9 mouse cellular contexts compared by ENCODE assay signal in genomic region chr1:50924838-50925355, GRCm38 (mm10). TPM values are rescaled to one million over a fixed set of nuclear protein-coding genes. Genes with fewer than 3 reads are reported as not detected.
A peak's percentile ranks its signal among the peaks of the same experiment; 100 is the strongest.
DNase-seq lines count a peak whose midpoint lies in the region; ATAC-seq and TF ChIP-seq lines count a peak whose summit lies in the region.
"Had no signal": no experiment of that assay in that cellular context is flagged by ENCODE, and none has a peak within 500 bp of the region (broad histone marks: within the 10 kb centered on the region; RNA-seq: fewer than 3 reads in every experiment).

No protein-coding gene starts in this region.

- WGBS in hindbrain, embryonic 16.5 days: 33% methylated on average over 5 of the region's 5 CpGs
- WGBS in midbrain, embryonic 14.5 days: 33% methylated on average over 5 of the region's 5 CpGs
- 48% methylated on average over 5 of the region's 5 CpGs for WGBS in intestine, embryonic 16.5 days

- no peaks in the 10 kb centered on the region for H3K36me3 ChIP-seq in hindbrain, embryonic 16.5 days (ENCODE audit: control insufficient read depth, insufficient read depth, low read length)
- H3K36me3 ChIP-seq in midbrain, embryonic 14.5 days (ENCODE audit: control insufficient read depth, insufficient read depth, low read length): no peaks in the 10 kb centered on the region
- H3K36me3 ChIP-seq in intestine, embryonic 16.5 days (ENCODE audit: control insufficient read depth, insufficient read depth, low read length): no peaks in the 10 kb centered on the region

- TF ChIP-seq POLR2A in cortical plate, adult 2 months (IDR thresholded peaks at IDR 0.05; ENCODE audit: extremely low read depth, insufficient read depth, low read length): peak; percentile 62

- H3K4me2 ChIP-seq in hindbrain, embryonic 16.5 days (ENCODE audit: low read length): peak overlapping the region; percentile 88
- H3K4me2 ChIP-seq in midbrain, embryonic 14.5 days (ENCODE audit: low read length): peak overlapping the region; percentile 93
- H3K4me2 ChIP-seq in intestine, embryonic 16.5 days (ENCODE audit: low read depth, low read length): no peak overlapping the region

- no peak for ATAC-seq in hindbrain, embryonic 16.5 days
- no peak for ATAC-seq in midbrain, embryonic 14.5 days (ENCODE audit: low FRiP score, low TSS enrichment)
- ATAC-seq in intestine, embryonic 16.5 days: no peak

- DNase-seq in brain, embryonic 18.5 days (ENCODE audit: low read depth, low spot score): peak; percentile 61
- peak; percentile 77 for DNase-seq in midbrain, embryonic 14.5 days
- no peak for DNase-seq in adrenal gland, postnatal 4 days (ENCODE audit: low spot score in 2 of 2)
- no peak for DNase-seq in lung, postnatal 36 days
- no peak for DNase-seq in urinary bladder, postnatal 25 days (ENCODE audit: low spot score)

- TF ChIP-seq CTCF in cortical plate, adult 2 months (IDR thresholded peaks at IDR 0.05; ENCODE audit: extremely low read depth, insufficient read depth, low read length): peak; percentile 60

- H3K27ac ChIP-seq in cortical plate, adult 2 months (ENCODE audit: insufficient read depth, low read length): peak overlapping the region; percentile 99
- peak overlapping the region; percentile 94 for H3K27ac ChIP-seq in hindbrain, embryonic 16.5 days (ENCODE audit: low read depth, low read length)
- H3K27ac ChIP-seq in midbrain, embryonic 14.5 days (replicated peaks; ENCODE audit: low read depth, low read length): peak overlapping the region; percentile 96
- H3K27ac ChIP-seq in intestine, embryonic 16.5 days (ENCODE audit: low read length): no peak overlapping the region
- H3K27ac ChIP-seq: liver, embryonic 14.5 days had no signal

- no peaks in the 10 kb centered on the region for H3K4me1 ChIP-seq in cortical plate, adult 2 months (ENCODE audit: control insufficient read depth, insufficient read depth, low read length)
- peaks cover 2% of the 10 kb centered on the region; the same call in 1 of the 2 replicates for H3K4me1 ChIP-seq in hindbrain, embryonic 16.5 days (ENCODE audit: control insufficient read depth, insufficient read depth, low read depth, low read length)
- H3K4me1 ChIP-seq in midbrain, embryonic 14.5 days (ENCODE audit: control insufficient read depth, insufficient read depth, low read length): 0 out of 2 replicates have a peak, but pooled peaks cover 11% of the 10 kb centered on the region
- H3K4me1 ChIP-seq in intestine, embryonic 16.5 days (ENCODE audit: control insufficient read depth, insufficient read depth, low read length): peaks cover 9% of the 10 kb centered on the region; the same call in 1 of the 2 replicates

- no peaks in the 10 kb centered on the region for H3K9me3 ChIP-seq in hindbrain, embryonic 16.5 days (ENCODE audit: control insufficient read depth, low read length)
- no peaks in the 10 kb centered on the region for H3K9me3 ChIP-seq in midbrain, embryonic 14.5 days (ENCODE audit: control insufficient read depth, low read length)
- no peaks in the 10 kb centered on the region for H3K9me3 ChIP-seq in intestine, embryonic 16.5 days (ENCODE audit: control insufficient read depth, low read length)

- peak overlapping the region; percentile 69 for H3K4me3 ChIP-seq in cortical plate, adult 2 months (ENCODE audit: insufficient read depth, low read length)
- peak overlapping the region; percentile 86 for H3K4me3 ChIP-seq in hindbrain, embryonic 16.5 days (ENCODE audit: low read length)
- peak overlapping the region; percentile 81 for H3K4me3 ChIP-seq in midbrain, embryonic 14.5 days (replicated peaks; ENCODE audit: low read depth, low read length)
- H3K4me3 ChIP-seq in intestine, embryonic 16.5 days (ENCODE audit: low read length): no peak overlapping the region

- H3K27me3 ChIP-seq in hindbrain, embryonic 16.5 days (replicated peaks; ENCODE audit: control insufficient read depth, insufficient read depth, low read length): no peaks in the 10 kb centered on the region
- H3K27me3 ChIP-seq in midbrain, embryonic 14.5 days (ENCODE audit: control insufficient read depth, insufficient read depth, low read length): no peaks in the 10 kb centered on the region
- peaks cover 5% of the 10 kb centered on the region; the same call in 1 of the 2 replicates for H3K27me3 ChIP-seq in intestine, embryonic 16.5 days (replicated peaks; ENCODE audit: control insufficient read depth, insufficient read depth, low read length)

- peak overlapping the region; percentile 67 for H3K9ac ChIP-seq in hindbrain, embryonic 16.5 days (ENCODE audit: low read depth, low read length)
- H3K9ac ChIP-seq in midbrain, embryonic 14.5 days (replicated peaks; ENCODE audit: low read length): peak overlapping the region; percentile 88
- no peak overlapping the region for H3K9ac ChIP-seq in intestine, embryonic 16.5 days (ENCODE audit: low read depth, low read length)
- H3K9ac ChIP-seq: liver, embryonic 14.5 days had no signal

RNA-seq across cellular contexts. Expression of gene Tmeff2, which starts 24.4 kb away (rescaled TPM):
- polyA plus RNA-seq in cortical plate, adult 2 months (2012; rRNA removed): 47.5 and 63.0 TPM in 2 replicates
- polyA plus RNA-seq in hindbrain, embryonic 16.5 days (2015; fragmentation: Nextera tagmentation; extraction: Ambion mirVana): 69.4 and 75.9 TPM in 2 replicates
- 72.0 and 81.0 TPM in 2 replicates for polyA plus RNA-seq in midbrain, embryonic 14.5 days (2014; fragmentation: Nextera tagmentation; extraction: Ambion mirVana)
- 10 to 100 TPM; 11.5 to 12.7 TPM for total RNA-seq in adrenal gland, postnatal 4 days (2021)
- polyA plus RNA-seq in intestine, embryonic 16.5 days (2015; fragmentation: Nextera tagmentation; extraction: Ambion mirVana): 9.9 and 10.7 TPM in 2 replicates

Comparison
In these comparisons a context has a peak if more than half of its experiments do, and no peak if none do; other contexts are left out.
1. DNase-seq: peak in brain, embryonic 18.5 days (single experiment) and midbrain, embryonic 14.5 days (single experiment); none in adrenal gland, postnatal 4 days (0 of 2), lung, postnatal 36 days (single experiment) and urinary bladder, postnatal 25 days (single experiment).